Mouse (Mus musculus) spleen, postnatal 14 days (tissue): ENCODE results near the gene Acox1.
A peak's percentile ranks its signal among the peaks of the same experiment; 100 is the strongest.

Source experiments
- DNase-seq, 2 experiments: peaks; one replicate each; pipeline ENCODE4 v3.0.0; 2021 to 2022; ENCODE audit warnings: low spot score in 2 of 2

Gene Acox1

GRCm38 (mm10) chr11:116169214-116169613 lies 29.6 kb downstream of the Acox1 start:
- DNase-seq, result no peak

- DNase-seq, result peak; percentile 82 to 89
Observed at GRCm38 (mm10) chr11:116167884-116168439, 30.9 kb downstream of the Acox1 start, which contains the start of gene Fbf1. TSS of gene Fbf1 (minus strand) at chr11:116168166.

- no peak for DNase-seq
Observed at GRCm38 (mm10) chr11:116167232-116167631, 31.6 kb downstream of the Acox1 start.

- no peak for DNase-seq
Observed at GRCm38 (mm10) chr11:116163002-116163401, 35.8 kb downstream of the Acox1 start.

- no peak for DNase-seq
Observed at GRCm38 (mm10) chr11:116162146-116162545, 36.7 kb downstream of the Acox1 start.

- DNase-seq, result no peak
Observed at GRCm38 (mm10) chr11:116161312-116161711, 37.5 kb downstream of the Acox1 start.

- peak in 1 of 2 experiments; percentile 15 for DNase-seq
Observed at GRCm38 (mm10) chr11:116150960-116151359, 47.9 kb downstream of the Acox1 start.

- DNase-seq, result no peak
Observed at GRCm38 (mm10) chr11:116149341-116149740, 49.5 kb downstream of the Acox1 start.

- DNase-seq, result no peak
Observed at GRCm38 (mm10) chr11:116148761-116149221, 50.1 kb downstream of the Acox1 start.

GRCm38 (mm10) chr11:116146294-116146985 lies 52.4 kb downstream of the Acox1 start:
- no peak for DNase-seq

- DNase-seq, result no peak
Observed at GRCm38 (mm10) chr11:116145481-116146293, 53.2 kb downstream of the Acox1 start.

GRCm38 (mm10) chr11:116143468-116143867 lies 55.4 kb downstream of the Acox1 start:
- no peak for DNase-seq

- peak; percentile 59 to 66 for DNase-seq
Observed at GRCm38 (mm10) chr11:116142211-116142991, 56.4 kb downstream of the Acox1 start.

GRCm38 (mm10) chr11:116138468-116139138 lies 60.2 kb downstream of the Acox1 start, which contains the start of gene Mrpl38:
TSS of gene Mrpl38 (minus strand) at chr11:116138868.
- DNase-seq, result peak; percentile 77 to 85

GRCm38 (mm10) chr11:116138096-116138467 lies 60.8 kb downstream of the Acox1 start:
- DNase-seq, result no peak

GRCm38 (mm10) chr11:116134171-116134570 lies 64.7 kb downstream of the Acox1 start:
- DNase-seq, result no peak

GRCm38 (mm10) chr11:116133497-116133896 lies 65.3 kb downstream of the Acox1 start:
- no peak for DNase-seq

GRCm38 (mm10) chr11:116132366-116133333 lies 66.2 kb downstream of the Acox1 start:
- DNase-seq, result no peak

GRCm38 (mm10) chr11:116131349-116132170 lies 67.3 kb downstream of the Acox1 start:
- DNase-seq, result no peak
